Mouse (Mus musculus) testis, adult 2 months (tissue): ENCODE results near the gene Ahdc1. TPM values are rescaled to one million over a fixed set of nuclear protein-coding genes. Genes with fewer than 3 reads are reported as not detected.

Experiments used
- H3K27ac ChIP-seq: fragments of 200-500 bp; 2 replicates; pipeline ENCODE4 v1.5.1; 2012; ENCODE audit warnings: low read depth, low read length; ENCODE audit not compliant: control insufficient read depth, insufficient read depth
- H3K27me3 ChIP-seq: fragments of 200-500 bp; 2 replicates; pipeline ENCODE4 v1.6.1; 2012; ENCODE audit warnings: mild to moderate bottlenecking, low read length, moderate library complexity; ENCODE audit not compliant: control insufficient read depth, insufficient read depth
- H3K36me3 ChIP-seq: fragments of 200-500 bp; 2 replicates; pipeline ENCODE4 v1.6.1; 2012; ENCODE audit warnings: mild to moderate bottlenecking, low read length; ENCODE audit not compliant: control insufficient read depth, insufficient read depth
- H3K4me1 ChIP-seq: fragments of 200-500 bp; 2 replicates; pipeline ENCODE4 v1.6.1; 2012; ENCODE audit warnings: low read length; ENCODE audit not compliant: control insufficient read depth, insufficient read depth
- H3K4me3 ChIP-seq: fragments of 200-500 bp; 2 replicates; pipeline ENCODE4 v1.5.1; 2012; ENCODE audit warnings: low read depth, mild to moderate bottlenecking, low read length, moderate library complexity, mixed read lengths; ENCODE audit not compliant: control insufficient read depth
- CTCF ChIP-seq: fragments of 200-500 bp; IDR thresholded peaks from 2 replicates; pipeline ENCODE4 v1.5.1; 2012; ENCODE audit warnings: low read depth, mild to moderate bottlenecking, inconsistent platforms, low read length, moderate library complexity; ENCODE audit not compliant: control insufficient read depth, insufficient read depth, insufficient replicate concordance
- POLR2A ChIP-seq: fragments of 200-500 bp; IDR thresholded peaks from 2 replicates; pipeline ENCODE4 v1.6.1; 2012; ENCODE audit warnings: low read depth, mild to moderate bottlenecking, inconsistent platforms, low read length, moderate library complexity; ENCODE audit not compliant: control insufficient read depth
- polyA plus RNA-seq: library from polyadenylated mRNA; depleted of rRNA; stranded (reverse); fragments of >200 nt; gene quantifications from 2 replicates; pipeline ENCODE4 v1.2.3, GENCODE M21; 2012

Gene Ahdc1
- polyA plus RNA-seq, 1 experiment = 65.0 TPM

DNA sequence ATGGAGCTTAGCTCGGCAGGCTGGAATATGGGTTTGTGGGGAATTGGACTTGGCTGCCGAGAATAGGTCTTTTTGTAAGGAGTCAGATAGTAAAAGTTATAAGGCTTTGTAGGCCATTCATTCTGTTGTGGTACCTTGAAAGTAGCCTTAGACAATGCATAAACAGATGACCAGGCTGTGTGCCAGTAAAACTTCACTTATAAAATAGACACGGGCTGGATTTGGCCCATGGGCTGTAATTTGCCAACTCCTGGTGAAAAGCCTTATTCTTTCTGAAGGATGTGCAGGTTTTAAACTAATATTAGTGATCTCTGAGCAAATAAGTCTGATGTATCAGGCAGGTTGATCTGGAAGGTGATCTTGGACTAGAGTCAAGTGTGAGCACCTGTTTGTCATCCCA is 24.9 kb downstream of the Ahdc1 start:
- Histone ChIP-seq H3K36me3 (no peaks in the 10 kb centered on the region), H3K4me1 (peaks cover 23% of the 10 kb centered on the region), H3K27ac (no peak overlapping the region), H3K4me3 (no peak overlapping the region), H3K27me3 (no peaks in the 10 kb centered on the region)
- TF ChIP-seq CTCF = no peak
- TF ChIP-seq POLR2A = no peak

DNA sequence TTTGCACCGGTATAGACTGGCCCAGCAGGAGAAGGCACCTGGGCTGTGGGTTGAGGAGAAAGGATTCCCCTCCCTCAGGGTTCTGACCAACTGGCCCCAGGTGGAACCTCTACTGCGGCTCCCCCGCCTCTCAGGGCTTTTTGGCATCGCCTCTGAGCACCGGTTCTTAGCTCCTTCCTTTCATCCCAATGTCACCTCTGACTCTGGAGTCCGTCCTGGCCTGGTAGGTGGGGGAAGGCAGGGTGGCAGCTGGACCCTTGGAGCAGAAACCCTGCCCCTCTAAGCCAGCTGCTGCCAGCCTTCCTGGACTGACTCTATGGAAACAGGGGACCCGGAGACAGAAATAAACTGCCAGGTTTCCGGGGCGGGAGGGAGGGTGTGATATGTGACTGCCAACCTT is 26.2 kb downstream of the Ahdc1 start:
- no peak overlapping the region for H3K27ac ChIP-seq
- no peak overlapping the region for H3K4me3 ChIP-seq
- no peaks in the 10 kb centered on the region for H3K36me3 ChIP-seq
- H3K27me3 ChIP-seq = no peaks in the 10 kb centered on the region
- TF ChIP-seq POLR2A (no peak), CTCF (no peak)
- H3K4me1 ChIP-seq = peaks cover 32% of the 10 kb centered on the region

DNA sequence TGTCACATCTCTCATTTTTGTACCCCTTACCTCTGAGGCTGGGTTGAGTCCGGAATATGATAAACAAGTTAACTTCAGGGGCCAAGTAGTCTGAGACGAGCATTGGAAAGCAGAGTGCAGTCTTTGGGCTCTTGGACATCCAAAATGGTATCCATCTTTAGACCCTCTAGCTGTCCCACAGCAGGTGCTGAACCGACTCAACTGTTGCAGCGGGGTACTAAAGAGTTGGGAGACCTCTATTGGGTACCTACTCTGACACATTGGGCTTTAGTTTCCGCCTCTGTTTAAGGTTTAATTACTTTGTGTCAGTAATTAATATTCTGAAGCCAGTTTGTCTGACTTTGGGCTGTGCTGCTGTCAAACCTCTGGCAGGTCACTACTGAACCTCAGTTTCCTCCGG is 26.7 kb downstream of the Ahdc1 start:
- TF ChIP-seq POLR2A = no peak
- Histone ChIP-seq H3K27ac (no peak overlapping the region), H3K27me3 (no peaks in the 10 kb centered on the region), H3K4me1 (peaks cover 36% of the 10 kb centered on the region), H3K36me3 (no peaks in the 10 kb centered on the region), H3K4me3 (no peak overlapping the region; the same call in 1 of the 2 replicates)

DNA sequence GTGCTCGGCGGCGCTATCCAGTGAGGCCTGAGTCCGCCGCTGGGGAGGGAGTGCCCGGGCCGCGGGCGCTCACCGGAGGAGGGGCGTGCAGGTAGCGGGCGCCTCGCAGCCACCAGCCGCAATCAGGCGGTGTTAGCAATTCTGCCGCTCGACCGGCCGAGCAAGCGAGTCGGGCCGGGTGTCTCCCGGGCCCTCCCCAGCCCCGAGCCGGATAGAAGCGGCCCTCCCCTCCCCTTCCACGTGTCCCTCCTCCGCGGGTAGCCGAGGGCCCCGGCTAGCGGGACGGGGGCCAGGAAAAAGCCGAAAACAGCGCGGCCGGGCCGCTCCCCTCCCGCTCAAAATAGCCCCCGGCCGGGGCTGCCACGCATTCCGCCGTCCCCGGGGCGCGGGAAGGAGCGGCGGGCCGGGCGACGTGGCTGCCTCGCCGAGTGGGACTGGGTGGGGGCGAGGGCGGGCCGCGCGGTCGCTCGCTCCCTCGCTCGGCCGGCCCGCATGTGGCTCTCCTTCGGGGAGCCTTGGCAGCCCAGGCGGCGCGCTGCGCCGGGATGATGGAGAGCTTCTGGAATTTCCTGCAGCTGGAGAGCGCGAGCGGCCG is 27.6 kb downstream of the Ahdc1 start:
- Histone ChIP-seq H3K36me3 (no peaks in the 10 kb centered on the region), H3K27ac (peak overlapping the region; percentile 97), H3K4me3 (peak overlapping the region; percentile 94), H3K4me1 (peaks cover 44% of the 10 kb centered on the region), H3K27me3 (no peaks in the 10 kb centered on the region)
- TF ChIP-seq CTCF = no peak
- TF ChIP-seq POLR2A = no peak

DNA sequence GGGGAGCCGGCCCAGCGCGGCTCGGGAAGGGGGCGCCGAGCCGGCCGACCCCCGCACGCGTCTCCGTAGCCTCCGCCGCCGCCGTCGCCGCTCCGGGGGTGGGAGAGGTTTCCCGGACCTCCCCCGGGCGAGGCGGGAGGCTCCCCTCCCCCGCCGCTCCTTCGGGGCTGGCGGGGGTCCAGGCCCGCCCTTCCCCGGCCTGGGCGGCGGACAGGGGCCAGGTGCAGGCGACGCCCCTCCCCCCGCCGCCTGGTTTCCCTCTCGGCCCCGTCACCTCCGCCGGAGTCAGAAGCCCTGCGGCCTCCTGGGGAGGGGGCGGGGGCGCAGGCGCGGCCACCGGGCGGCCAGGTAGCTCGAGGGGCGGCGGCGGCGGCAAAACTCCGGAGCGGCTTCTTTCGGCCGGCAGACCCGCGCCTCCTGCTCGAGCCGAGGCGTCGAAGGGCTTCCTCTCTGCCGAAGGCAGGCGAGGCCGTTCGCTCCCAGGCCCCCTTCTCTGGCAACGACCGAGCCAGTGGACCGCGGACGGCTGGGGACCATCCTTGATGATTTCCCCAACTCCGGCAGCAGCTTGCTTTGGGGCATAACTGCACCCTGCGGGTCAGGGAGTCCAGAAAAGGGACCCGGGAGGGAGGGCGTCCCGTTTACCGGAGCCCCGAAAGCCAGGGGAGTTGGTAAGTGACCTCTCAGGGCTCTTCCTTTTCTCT is 28.2 kb downstream of the Ahdc1 start:
- no peaks in the 10 kb centered on the region for H3K36me3 ChIP-seq
- peak overlapping the region; percentile 97 for H3K27ac ChIP-seq
- TF ChIP-seq CTCF = no peak
- no peak for TF ChIP-seq POLR2A
- peaks cover 46% of the 10 kb centered on the region for H3K4me1 ChIP-seq
- peak overlapping the region; percentile 94 for H3K4me3 ChIP-seq
- H3K27me3 ChIP-seq = no peaks in the 10 kb centered on the region

DNA sequence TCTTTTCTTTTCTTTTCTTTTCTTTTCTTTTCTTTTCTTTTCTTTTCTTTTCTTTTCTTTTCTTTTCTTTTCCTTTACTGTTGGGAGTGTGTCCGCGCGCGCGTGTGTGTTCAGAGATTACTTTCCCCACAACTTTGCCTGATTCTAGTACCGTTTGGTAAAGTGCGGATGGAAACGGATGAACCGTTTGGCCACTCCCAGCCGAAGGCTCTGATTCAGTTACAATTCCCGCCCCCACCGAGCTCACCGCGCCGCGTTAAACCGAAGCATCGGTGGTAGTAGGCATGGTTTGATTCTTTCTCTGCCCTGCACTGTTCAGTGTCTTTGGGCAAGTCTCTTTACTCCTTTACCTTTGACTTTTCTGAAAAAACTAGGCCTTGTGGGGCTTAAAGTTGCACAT is 28.8 kb downstream of the Ahdc1 start:
- H3K4me1 ChIP-seq = peaks cover 50% of the 10 kb centered on the region
- H3K27me3 ChIP-seq = no peaks in the 10 kb centered on the region
- peak overlapping the region; percentile 97 for H3K27ac ChIP-seq
- H3K4me3 ChIP-seq = peak overlapping the region; percentile 94
- peak; percentile 28; the same call in 1 of the 2 replicates for TF ChIP-seq POLR2A
- no peak for TF ChIP-seq CTCF
- no peaks in the 10 kb centered on the region for H3K36me3 ChIP-seq

DNA sequence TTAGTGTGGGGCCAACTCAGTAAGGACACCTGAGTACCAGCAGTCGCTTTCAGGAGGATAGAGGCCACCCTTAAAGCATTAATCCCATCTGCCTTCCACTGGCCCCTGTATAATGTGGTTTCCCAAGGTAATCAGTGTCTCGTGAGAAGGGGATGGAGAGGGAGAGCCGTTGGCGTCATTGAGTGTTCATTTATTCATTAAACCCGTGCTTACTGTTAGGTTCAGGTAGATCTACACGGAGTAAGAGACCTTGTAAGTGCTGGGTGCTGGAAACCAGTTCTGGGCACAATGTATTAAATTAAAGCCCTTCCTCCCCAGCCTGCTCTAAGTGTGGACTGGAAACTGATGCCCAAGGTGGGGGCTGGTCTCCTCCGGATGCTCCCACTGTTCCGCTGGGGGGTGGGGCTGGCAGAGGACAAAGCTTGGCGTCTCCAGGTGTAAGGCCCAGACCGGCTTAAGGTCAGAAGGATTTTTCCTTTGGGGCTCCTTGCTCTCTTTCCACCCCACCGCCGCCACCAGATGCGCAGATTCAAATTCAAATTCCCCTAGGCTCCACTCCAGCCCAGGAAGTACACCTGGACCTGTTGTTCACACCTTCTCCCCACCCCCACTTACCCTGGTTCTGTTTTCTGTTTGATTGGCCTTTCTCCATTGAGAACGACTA is 29.3 kb downstream of the Ahdc1 start:
- Histone ChIP-seq H3K36me3 (no peaks in the 10 kb centered on the region), H3K27ac (peak overlapping the region; percentile 97), H3K4me3 (peak overlapping the region; percentile 94), H3K4me1 (peaks cover 46% of the 10 kb centered on the region), H3K27me3 (no peaks in the 10 kb centered on the region)
- TF ChIP-seq CTCF (no peak), POLR2A (no peak)
